Mouse (Mus musculus) intestine, embryonic 16.5 days (tissue): ENCODE results near the gene Zmym1. TPM values are rescaled to one million over a fixed set of nuclear protein-coding genes. Genes with fewer than 3 reads are reported as not detected.

ENCODE experiments used
- polyA plus RNA-seq: library from polyadenylated mRNA; unstranded; fragments of >200 nt; fragmentation: Nextera tagmentation; extraction: Ambion mirVana; gene quantifications from 2 replicates; pipeline ENCODE4 v1.2.1, GENCODE M21; 2015

Zmym1 gene
- polyA plus RNA-seq, 1 experiment from 2014 or later, result 10.8 TPM

Other genes starting within 250 kb of the Zmym1 start
- gene Zmym4, start 93.0 kb downstream of the Zmym1 start, polyA plus RNA-seq, result 10.1 and 10.7 TPM in 2 replicates
- gene Sfpq, start 39.8 kb downstream of the Zmym1 start, polyA plus RNA-seq, result 39.7 and 42.1 TPM in 2 replicates
- 14.7 and 16.4 TPM in 2 replicates for gene Zmym6, start 16.2 kb upstream of the Zmym1 start, polyA plus RNA-seq
- gene Tmem35b, start 62.5 kb upstream of the Zmym1 start, polyA plus RNA-seq, result 27.3 and 28.5 TPM in 2 replicates
- gene Dlgap3, start 108.1 kb upstream of the Zmym1 start, polyA plus RNA-seq, result 0.50 and 0.75 TPM in 2 replicates
- 56.1 and 63.3 TPM in 2 replicates for gene Smim12, start 182.6 kb upstream of the Zmym1 start, polyA plus RNA-seq